Mouse (Mus musculus): ENCODE data around the gene Samd7. TPM values are rescaled to one million over a fixed set of nuclear protein-coding genes. Genes with fewer than 3 reads are reported as not detected.

Samd7 gene
- polyA plus RNA-seq, 1 experiment from 2014 or later: not detected

Other genes with a start within 250 kb of the Samd7 start
- 12.3 and 18.4 TPM in 2 replicates for gene Mecom, start 198.3 kb upstream of the Samd7 start, polyA plus RNA-seq (2015; fragmentation: Nextera tagmentation; extraction: Ambion mirVana)
- gene Actrt3, start 146.4 kb upstream of the Samd7 start, polyA plus RNA-seq (2015; fragmentation: Nextera tagmentation; extraction: Ambion mirVana): 0.25 and 0.28 TPM in 2 replicates
- 34.6 and 35.0 TPM in 2 replicates for gene Mynn, start 144.2 kb upstream of the Samd7 start, polyA plus RNA-seq (2015; fragmentation: Nextera tagmentation; extraction: Ambion mirVana)
- 0.06 TPM in 1 of 2 replicates, not detected in the other for gene Lrriq4, start 101.8 kb upstream of the Samd7 start, polyA plus RNA-seq (2015; fragmentation: Nextera tagmentation; extraction: Ambion mirVana)
- gene Lrrc34, start 98.4 kb upstream of the Samd7 start, polyA plus RNA-seq (2015; fragmentation: Nextera tagmentation; extraction: Ambion mirVana): 1.8 and 2.4 TPM in 2 replicates
- gene Lrrc31, start 46.5 kb upstream of the Samd7 start, polyA plus RNA-seq (2015; fragmentation: Nextera tagmentation; extraction: Ambion mirVana): 0.25 and 0.39 TPM in 2 replicates
- gene Sec62, start 46.6 kb downstream of the Samd7 start, polyA plus RNA-seq (2015; fragmentation: Nextera tagmentation; extraction: Ambion mirVana): 104 and 107 TPM in 2 replicates
- gene Gpr160, start 109.7 kb downstream of the Samd7 start, polyA plus RNA-seq (2015; fragmentation: Nextera tagmentation; extraction: Ambion mirVana): 1.1 and 1.8 TPM in 2 replicates
- 7.5 and 8.1 TPM in 2 replicates for gene Phc3, start 223.1 kb downstream of the Samd7 start, polyA plus RNA-seq (2015; fragmentation: Nextera tagmentation; extraction: Ambion mirVana)
- gene Prkci, start 249.5 kb downstream of the Samd7 start, polyA plus RNA-seq (2015; fragmentation: Nextera tagmentation; extraction: Ambion mirVana): 23.9 and 24.7 TPM in 2 replicates

Measured in hindbrain, embryonic 13.5 days (tissue).